Mouse (Mus musculus) lung, postnatal 0 days (tissue): ENCODE data around the gene Gm7073. TPM values are rescaled to one million over a fixed set of nuclear protein-coding genes. Genes with fewer than 3 reads are reported as not detected.

Experiments
- ATAC-seq: fragments of 200-750 bp; cut with Nextera tagmentation; 2 replicates; pipeline ENCODE4 v1.8.0; 2017; ENCODE audit warnings: moderate library complexity
- DNase-seq: peaks from one replicate; pipeline ENCODE4 v3.0.0-alpha.2; 2016; ENCODE audit warnings: low spot score
- H3K27ac ChIP-seq: fragments of 300-500 bp; sonication (generic); 2 replicates; pipeline ENCODE4 v1.5.1; 2014; ENCODE audit warnings: antibody characterized with exemption, mild to moderate bottlenecking, low read length, mixed read lengths
- H3K27me3 ChIP-seq: fragments of 300-500 bp; sonication (generic); replicated peaks from 2 replicates; pipeline ENCODE4 v1.6.1; 2014; ENCODE audit warnings: low read length, mixed read lengths; ENCODE audit not compliant: insufficient read depth
- H3K36me3 ChIP-seq: fragments of 300-500 bp; sonication (generic); 2 replicates; pipeline ENCODE4 v1.6.1; 2014; ENCODE audit warnings: low read length, mixed read lengths; ENCODE audit not compliant: insufficient read depth
- H3K4me1 ChIP-seq: fragments of 300-500 bp; sonication (generic); 2 replicates; pipeline ENCODE4 v1.6.1; 2014; ENCODE audit warnings: antibody characterized with exemption, low read depth, low read length, mixed read lengths; ENCODE audit not compliant: insufficient read depth
- H3K4me2 ChIP-seq: fragments of 300-500 bp; sonication (generic); replicated peaks from 2 replicates; pipeline ENCODE4 v1.6.1; 2014; ENCODE audit warnings: low read depth, mild to moderate bottlenecking, low read length, moderate library complexity, mixed read lengths
- H3K4me3 ChIP-seq: fragments of 300-500 bp; sonication (generic); 2 replicates; pipeline ENCODE4 v1.5.1; 2014; ENCODE audit warnings: low read depth, low read length
- H3K9ac ChIP-seq: fragments of 300-500 bp; sonication (generic); replicated peaks from 2 replicates; pipeline ENCODE4 v1.6.1; 2014; ENCODE audit warnings: low read depth, mild to moderate bottlenecking
- H3K9me3 ChIP-seq: fragments of 300-500 bp; sonication (generic); 2 replicates; pipeline ENCODE4 v1.6.1; 2016; ENCODE audit warnings: low read length, mixed read lengths
- CTCF ChIP-seq: IDR thresholded peaks from 2 replicates; pipeline ENCODE4 v1.5.1; 2016; ENCODE audit warnings: antibody characterized with exemption, mild to moderate bottlenecking
- EP300 ChIP-seq: IDR thresholded peaks from 2 replicates; pipeline ENCODE4 v1.6.1; 2016; ENCODE audit warnings: antibody characterized with exemption, mild to moderate bottlenecking, control low read depth
- WGBS: fragments of 180-500 bp; shearing (Covaris S2); extraction: QIAGEN DNeasy Blood & Tissue Kit; methylation state at CpG from one replicate; pipeline ENCODE4 v1.1.7; 2014; 5-methylcytosine and 5-hydroxymethylcytosine counted together
- polyA plus RNA-seq: library from polyadenylated mRNA; unstranded; fragments of >200 nt; fragmentation: Nextera tagmentation; extraction: Ambion mirVana; gene quantifications from 2 replicates; pipeline ENCODE4 v1.2.1, GENCODE M21; 2015

Gene Gm7073
- polyA plus RNA-seq, 1 experiment from 2014 or later: not detected

DNA sequence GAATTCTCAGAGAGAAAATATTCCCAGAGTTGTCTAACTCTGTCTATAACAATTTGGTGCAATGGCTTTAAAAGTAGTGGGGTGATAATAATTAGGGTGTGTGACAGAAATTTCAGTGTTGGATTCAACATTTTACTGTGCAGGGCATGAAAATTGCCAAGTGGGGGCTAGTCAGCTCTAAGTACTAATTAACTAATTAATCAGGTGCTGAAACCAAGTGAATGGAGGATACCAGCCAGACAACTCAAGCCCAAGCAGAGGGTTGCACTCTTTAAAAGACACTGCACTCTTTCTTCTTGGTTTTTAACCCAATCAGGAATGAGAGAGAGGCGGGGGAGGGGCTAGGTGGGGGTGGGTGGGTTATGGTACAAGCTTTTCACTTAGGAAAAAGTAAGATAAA lies 6.4 kb upstream of the Gm7073 start:
- WGBS: 25% methylated on average over 1 of the region's 1 CpGs
- Histone ChIP-seq H3K27me3 (no peaks in the 10 kb centered on the region), H3K36me3 (no peaks in the 10 kb centered on the region), H3K9me3 (no peaks in the 10 kb centered on the region), H3K4me3 (no peak overlapping the region), H3K4me2 (no peak overlapping the region), H3K9ac (no peak overlapping the region), H3K4me1 (no peaks in the 10 kb centered on the region), H3K27ac (no peak overlapping the region)
- no peak for DNase-seq
- no peak for ATAC-seq
- TF ChIP-seq CTCF (no peak), EP300 (no peak)

- Histone ChIP-seq H3K27me3 (no peaks in the 10 kb centered on the region), H3K9ac (no peak overlapping the region), H3K4me1 (no peaks in the 10 kb centered on the region), H3K36me3 (no peaks in the 10 kb centered on the region), H3K4me3 (no peak overlapping the region), H3K4me2 (no peak overlapping the region), H3K27ac (no peak overlapping the region), H3K9me3 (no peaks in the 10 kb centered on the region)
- WGBS: 45% methylated on average over 4 of the region's 4 CpGs
- no peak for ATAC-seq
- TF ChIP-seq EP300: no peak
- no peak for TF ChIP-seq CTCF
- no peak for DNase-seq
Observed at GRCm38 (mm10) chrX:60544098-60544497, 5.0 kb upstream of the Gm7073 start.

- Histone ChIP-seq H3K4me3 (no peak overlapping the region), H3K27me3 (no peaks in the 10 kb centered on the region), H3K4me1 (no peaks in the 10 kb centered on the region), H3K9me3 (no peaks in the 10 kb centered on the region), H3K9ac (no peak overlapping the region), H3K27ac (no peak overlapping the region), H3K4me2 (no peak overlapping the region), H3K36me3 (no peaks in the 10 kb centered on the region)
- no peak for DNase-seq
- 50% methylated on average over 1 of the region's 1 CpGs for WGBS
- TF ChIP-seq CTCF (no peak), EP300 (no peak)
- no peak for ATAC-seq
Observed at GRCm38 (mm10) chrX:60542901-60543300, 3.9 kb upstream of the Gm7073 start.

GRCm38 (mm10) chrX:60503995-60504394 lies 35.1 kb downstream of the Gm7073 start:
- Histone ChIP-seq H3K27ac (no peak overlapping the region), H3K27me3 (no peaks in the 10 kb centered on the region), H3K4me2 (no peak overlapping the region), H3K36me3 (no peaks in the 10 kb centered on the region), H3K9me3 (no peaks in the 10 kb centered on the region), H3K4me3 (no peak overlapping the region), H3K4me1 (no peaks in the 10 kb centered on the region), H3K9ac (no peak overlapping the region)
- ATAC-seq: no peak
- no peak for DNase-seq
- TF ChIP-seq CTCF (peak; percentile 62), EP300 (no peak)

DNA sequence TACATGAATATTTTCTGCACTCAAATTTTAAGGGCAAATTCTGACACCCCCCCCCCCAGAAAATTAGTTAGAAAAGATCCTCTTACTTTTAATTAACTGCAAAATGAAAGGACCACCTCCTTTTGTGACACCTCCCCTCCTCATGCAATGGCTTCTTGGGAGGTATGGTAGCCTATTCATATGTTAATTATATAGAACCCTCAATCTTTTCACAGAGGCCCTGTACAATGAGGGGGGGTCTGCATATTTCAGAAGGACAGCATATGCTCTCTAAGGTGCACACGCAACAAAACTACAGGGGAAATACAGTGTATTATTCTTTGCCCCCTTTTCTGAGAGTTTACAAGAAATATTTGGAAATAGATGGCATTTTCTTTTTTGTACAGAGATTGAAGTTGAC lies 41.3 kb downstream of the Gm7073 start:
- H3K36me3 ChIP-seq: no peaks in the 10 kb centered on the region
- 65% methylated on average over 1 of the region's 1 CpGs for whole genome bisulfite sequencing
- no peak for DNase-seq
- no peak overlapping the region for H3K9ac ChIP-seq
- H3K27ac ChIP-seq: no peak overlapping the region
- TF ChIP-seq CTCF (no peak), EP300 (no peak)
- H3K4me2 ChIP-seq: no peak overlapping the region
- no peaks in the 10 kb centered on the region for H3K4me1 ChIP-seq
- H3K4me3 ChIP-seq: no peak overlapping the region
- no peaks in the 10 kb centered on the region for H3K9me3 ChIP-seq
- ATAC-seq: no peak
- no peaks in the 10 kb centered on the region for H3K27me3 ChIP-seq

DNA sequence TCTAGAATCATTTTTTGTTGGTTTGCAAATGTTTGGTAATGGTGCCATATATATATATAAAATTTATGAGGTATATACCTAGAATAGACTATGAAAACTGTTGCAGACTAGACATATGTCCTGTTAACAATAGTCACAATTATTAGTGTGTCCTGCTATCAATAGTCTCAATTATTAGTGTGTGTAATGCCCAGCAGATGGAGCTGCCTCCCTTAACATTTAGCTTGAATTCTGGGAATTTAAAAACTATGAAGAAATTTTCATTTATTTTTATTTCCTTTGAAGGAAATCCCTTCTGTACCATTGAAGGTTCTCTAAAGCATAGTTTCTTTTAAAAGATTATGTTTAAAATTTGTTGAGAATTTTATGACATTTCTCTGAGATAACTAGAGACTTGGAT lies 43.7 kb downstream of the Gm7073 start:
- no peaks in the 10 kb centered on the region for H3K9me3 ChIP-seq
- H3K9ac ChIP-seq: no peak overlapping the region
- no peak overlapping the region for H3K27ac ChIP-seq
- no peaks in the 10 kb centered on the region for H3K36me3 ChIP-seq
- TF ChIP-seq EP300: no peak
- TF ChIP-seq CTCF: no peak
- H3K27me3 ChIP-seq: no peaks in the 10 kb centered on the region
- no peaks in the 10 kb centered on the region for H3K4me1 ChIP-seq
- no peak overlapping the region for H3K4me2 ChIP-seq
- ATAC-seq (no peak), DNase-seq (no peak)
- no peak overlapping the region for H3K4me3 ChIP-seq

- Histone ChIP-seq H3K9me3 (no peaks in the 10 kb centered on the region), H3K27ac (no peak overlapping the region), H3K36me3 (no peaks in the 10 kb centered on the region), H3K27me3 (no peaks in the 10 kb centered on the region), H3K4me1 (no peaks in the 10 kb centered on the region), H3K4me2 (no peak overlapping the region), H3K4me3 (no peak overlapping the region), H3K9ac (no peak overlapping the region)
- TF ChIP-seq EP300: no peak
- TF ChIP-seq CTCF: peak; percentile 67
- no peak for ATAC-seq
- peak; percentile 4 for DNase-seq
- 6% methylated on average over 2 of the region's 2 CpGs for WGBS
Observed at GRCm38 (mm10) chrX:60463786-60464185, 75.3 kb downstream of the Gm7073 start.
